Mouse (Mus musculus) kidney, adult 9 months (tissue): ENCODE measurements around the gene Akr1a1.

ENCODE experiments used
- DNase-seq: peaks from one replicate; pipeline ENCODE4 v3.0.0; 2022

The Akr1a1 gene

GRCm38 (mm10) chr4:116655658-116656057, 4.2 kb upstream of the Akr1a1 start:
- DNase-seq = no peak

DNA sequence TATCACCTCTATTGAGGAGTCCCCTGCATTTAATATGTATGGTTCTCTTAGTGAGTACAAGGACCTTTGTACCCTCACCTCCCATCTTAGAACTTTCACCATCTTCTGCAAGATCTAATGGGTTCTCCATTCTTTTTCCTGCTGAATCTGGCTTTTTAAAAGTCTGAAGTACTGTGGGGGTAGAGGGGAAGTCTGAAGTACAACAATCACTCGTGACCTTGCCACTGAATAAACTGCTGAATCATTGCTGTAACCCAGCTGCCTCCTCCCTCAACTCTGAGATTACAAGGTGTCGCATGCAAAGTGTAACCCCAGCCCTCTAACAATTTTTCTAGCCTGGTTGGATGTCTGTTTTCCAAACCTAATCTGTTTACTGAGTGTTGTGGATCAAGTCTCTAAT, 3.6 kb upstream of the Akr1a1 start:
- peak; percentile 91 for DNase-seq

DNA sequence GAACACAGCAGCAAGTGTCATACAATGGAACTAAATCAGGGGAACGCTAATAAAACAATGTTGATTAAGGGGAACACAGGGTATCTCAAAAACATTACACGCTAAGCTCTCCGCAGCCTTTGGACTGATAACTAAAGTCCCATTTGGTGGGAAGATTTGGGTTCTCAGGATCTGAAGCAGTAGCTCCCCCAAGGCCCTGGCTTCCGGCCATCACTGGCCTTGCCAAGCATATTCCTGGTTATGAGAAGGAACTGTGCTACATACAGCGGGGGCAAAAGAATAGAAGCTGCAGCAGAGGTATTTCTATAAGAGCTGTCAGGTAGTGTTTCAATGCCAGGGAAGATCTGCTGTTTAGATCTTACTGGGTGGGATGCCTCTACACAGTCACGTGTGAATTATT, 1.7 kb upstream of the Akr1a1 start:
- peak; percentile 89 for DNase-seq

- no peak for DNase-seq
Measured at GRCm38 (mm10) chr4:116651797-116652135, 286 bp upstream of the Akr1a1 start.

GRCm38 (mm10) chr4:116650365-116650764, 1.1 kb downstream of the Akr1a1 start:
- peak; percentile 53 for DNase-seq

GRCm38 (mm10) chr4:116649411-116649810, 2.1 kb downstream of the Akr1a1 start:
- DNase-seq = peak; percentile 82

DNA sequence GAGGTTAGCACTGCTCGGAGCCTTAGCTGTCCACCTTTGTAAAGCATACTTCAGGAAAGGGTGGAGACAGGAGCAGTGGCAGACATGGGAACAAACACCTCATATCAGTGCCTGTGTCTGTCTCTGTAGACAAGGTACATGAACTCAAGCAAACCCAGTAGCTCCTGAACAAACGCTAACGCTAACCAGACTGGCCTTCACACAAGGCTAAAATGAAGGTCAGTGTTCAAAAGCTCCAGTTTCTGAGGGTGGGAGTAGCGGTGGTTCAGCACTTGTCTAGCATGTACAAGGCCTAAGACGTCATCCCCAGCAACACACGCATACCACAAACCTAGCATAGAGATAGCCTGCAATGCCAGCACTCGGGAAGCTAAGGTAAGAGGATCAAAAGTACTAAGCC, 5.9 kb downstream of the Akr1a1 start:
- DNase-seq = no peak

DNA sequence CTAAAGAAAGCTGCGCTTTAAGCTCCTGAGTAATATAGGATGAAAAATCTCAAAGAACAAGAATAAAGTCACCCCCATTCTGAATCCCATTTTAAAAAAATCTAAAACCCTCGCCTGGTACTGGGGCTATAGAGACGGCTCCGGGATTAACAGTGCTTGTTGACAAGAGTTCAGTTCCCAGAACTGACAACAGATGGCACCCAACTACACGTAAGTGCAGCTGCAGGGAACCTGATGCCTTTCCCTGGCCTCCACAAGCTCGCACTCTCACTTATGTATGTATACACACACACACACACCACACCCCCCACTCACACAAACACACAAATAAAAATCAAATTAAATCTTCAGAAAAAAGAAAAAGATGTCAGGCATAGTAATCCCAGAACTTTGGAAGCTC, 7.2 kb downstream of the Akr1a1 start:
- DNase-seq = peak; percentile 55

DNA sequence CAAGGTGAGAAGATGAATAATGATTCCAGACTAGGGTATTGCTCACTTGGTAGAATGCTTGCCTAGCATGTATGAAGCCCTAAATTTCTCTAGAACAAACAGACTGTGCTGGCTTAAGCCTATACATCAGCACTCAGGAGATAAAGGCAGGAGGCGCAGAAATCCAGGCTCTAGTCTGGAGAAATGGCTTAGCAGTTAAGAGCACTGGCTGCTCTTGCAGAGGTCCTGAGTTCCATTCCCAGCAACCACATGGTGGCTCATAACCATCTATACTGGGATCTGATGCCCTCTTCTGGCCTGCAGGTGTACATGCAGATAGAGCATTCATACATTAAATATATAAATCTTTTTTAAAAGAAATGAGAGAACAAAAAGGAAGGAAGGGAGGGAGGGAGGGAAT, 9.4 kb downstream of the Akr1a1 start:
- no peak for DNase-seq

DNA sequence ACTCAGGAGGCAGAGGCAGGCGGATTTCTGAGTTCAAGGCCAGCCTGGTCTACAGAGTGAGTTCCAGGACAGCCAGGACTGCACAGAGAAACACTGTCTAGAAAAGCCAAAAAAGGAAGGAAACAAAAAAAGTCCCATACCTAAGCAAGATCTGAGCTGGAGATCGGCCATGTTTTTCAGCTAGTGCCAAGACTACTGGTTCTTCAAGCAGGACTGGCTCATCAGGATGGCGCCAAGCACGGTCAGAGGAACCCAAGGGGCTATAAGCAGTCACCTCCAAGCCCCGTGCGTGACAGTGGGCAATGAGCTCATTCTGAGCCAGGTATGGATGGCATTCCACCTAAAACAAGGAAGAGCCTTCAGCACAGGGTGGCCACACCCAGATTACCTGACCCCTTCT, 12.7 kb downstream of the Akr1a1 start:
- peak; percentile 4 for DNase-seq

DNA sequence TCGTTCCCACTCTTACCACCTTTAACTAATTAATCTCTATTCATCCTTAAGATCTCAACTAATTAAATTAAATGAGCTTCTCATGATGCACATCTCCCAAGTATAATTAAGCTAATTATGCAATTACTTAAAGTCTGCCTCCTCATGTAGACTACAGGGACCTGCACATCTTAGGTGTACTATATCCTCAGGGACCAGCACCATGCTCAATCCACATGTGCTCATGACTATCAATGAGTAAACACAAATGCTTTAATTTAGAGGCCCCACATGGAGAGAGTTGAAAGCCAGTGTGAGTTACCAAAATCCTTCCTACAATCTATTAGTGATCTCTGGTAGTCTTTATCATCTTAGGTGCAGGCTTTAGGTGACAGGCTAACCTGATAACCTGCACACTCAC, 16.3 kb downstream of the Akr1a1 start:
- DNase-seq = no peak

GRCm38 (mm10) chr4:116627722-116628662, 23.5 kb downstream of the Akr1a1 start, which contains the start of gene Nasp:
Nasp (minus strand) TSS chr4:116627941.
- DNase-seq = peak; percentile 91

GRCm38 (mm10) chr4:116627359-116627716, 24.1 kb downstream of the Akr1a1 start:
- peak; percentile 96 for DNase-seq

DNA sequence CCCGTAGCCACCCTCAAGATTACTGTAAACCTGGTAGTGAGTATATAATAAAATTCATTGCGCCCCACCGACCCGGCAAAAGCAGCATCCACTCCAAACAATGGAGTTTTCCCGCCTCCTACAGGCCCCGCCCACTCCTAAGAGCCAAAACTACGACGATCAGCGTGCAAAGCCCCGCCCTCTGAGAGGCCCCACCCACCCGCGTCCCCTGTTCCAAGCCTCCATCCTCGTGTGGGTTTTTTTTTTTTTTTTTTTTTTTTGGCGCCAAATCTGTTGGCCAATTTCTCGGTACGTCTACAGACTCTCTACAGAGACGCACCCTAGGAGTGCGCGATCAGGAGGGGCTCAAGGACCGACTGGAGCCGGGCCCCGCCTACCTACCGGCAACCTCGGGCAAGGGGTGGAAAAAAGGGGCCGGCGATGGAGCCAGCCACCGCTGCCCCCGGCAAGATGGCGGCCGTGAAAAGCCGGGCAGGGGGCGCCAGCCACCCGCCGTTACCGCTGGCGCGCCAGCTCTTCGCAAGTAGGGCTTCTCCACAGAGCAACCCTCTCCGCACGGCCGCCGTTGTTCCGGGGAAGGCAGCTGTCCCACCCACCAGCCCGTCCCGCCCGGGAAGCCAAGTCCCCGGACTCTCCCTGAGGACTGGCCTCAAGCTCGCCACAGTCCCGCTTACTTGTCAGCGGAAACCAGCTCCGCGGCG, 24.7 kb downstream of the Akr1a1 start:
- DNase-seq = peak; percentile 77

DNA sequence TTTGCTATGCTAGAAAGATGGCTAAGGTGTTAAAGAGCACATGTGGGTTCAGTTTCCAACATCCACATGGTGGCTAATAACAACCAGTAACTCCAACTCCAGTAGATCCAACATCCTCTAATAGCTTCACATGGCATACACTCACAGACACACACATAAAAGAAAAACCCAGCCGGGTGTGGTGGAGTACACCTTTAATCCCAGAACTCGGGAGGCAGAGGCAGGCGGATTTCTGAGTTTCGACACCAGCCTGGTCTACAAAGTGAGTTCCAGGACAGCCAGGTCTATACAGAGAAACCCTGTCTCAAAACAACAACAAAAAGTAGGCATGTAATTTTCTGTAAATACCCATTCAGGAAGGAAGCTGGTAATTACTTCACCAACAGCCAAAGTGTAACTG, 26.6 kb downstream of the Akr1a1 start:
- no peak for DNase-seq

GRCm38 (mm10) chr4:116615237-116615636, 36.2 kb downstream of the Akr1a1 start:
- no peak for DNase-seq

DNA sequence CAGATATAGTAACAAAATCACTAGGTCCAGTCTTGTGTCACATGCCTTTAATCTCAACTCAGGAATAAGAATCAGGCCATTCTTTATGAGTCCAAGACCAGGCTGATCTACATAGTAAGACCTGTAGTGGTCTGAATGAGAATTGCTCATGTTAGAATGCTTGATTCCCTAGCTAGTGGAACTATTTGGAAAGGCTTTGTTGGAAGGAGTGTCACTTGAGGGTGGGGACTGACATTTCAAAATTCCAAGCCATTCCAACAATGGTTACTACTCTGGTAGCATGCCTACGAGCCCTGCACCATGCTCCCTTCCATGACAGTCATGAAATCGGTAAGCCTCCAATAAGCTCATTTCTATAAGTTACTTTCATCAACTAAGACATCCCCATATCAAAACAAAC, 38.9 kb downstream of the Akr1a1 start:
- no peak for DNase-seq

- DNase-seq = peak; percentile 95
Measured at GRCm38 (mm10) chr4:116596978-116597881, 54.2 kb downstream of the Akr1a1 start.

- DNase-seq = peak; percentile 16
Measured at GRCm38 (mm10) chr4:116596379-116596778, 55.1 kb downstream of the Akr1a1 start, which contains the start of gene Ccdc17. Ccdc17 (plus strand) TSS chr4:116596654.

DNA sequence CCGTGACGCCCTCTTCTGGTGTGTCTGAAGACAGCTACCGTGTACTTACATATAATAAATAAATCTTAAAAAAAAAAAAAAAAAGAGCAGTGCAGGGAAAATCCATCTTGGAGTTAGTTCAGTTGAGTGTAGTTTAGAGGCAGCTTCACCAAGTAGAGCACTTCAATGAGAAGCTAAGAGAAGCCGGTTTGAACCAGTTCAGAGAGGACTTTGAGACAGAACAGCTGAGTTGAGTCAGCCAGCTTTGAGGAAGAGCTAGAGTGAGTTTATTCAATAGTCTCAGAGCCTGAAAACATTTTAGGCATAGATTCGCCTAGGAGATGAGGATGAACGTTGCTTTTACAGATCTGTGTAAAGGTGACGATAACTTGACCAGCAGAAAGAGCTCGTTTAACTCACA, 55.7 kb downstream of the Akr1a1 start:
- peak; percentile 29 for DNase-seq
